Mouse (Mus musculus) mesoderm, embryonic 11.5 days (tissue): ENCODE results near the gene Mx1.

Experiments used
- DNase-seq: peaks from one replicate; pipeline ENCODE4 v3.0.0-alpha.2; 2012; ENCODE audit warnings: low read depth, low spot score

Gene Mx1

GRCm38 (mm10) chr16:97447386-97447785, 15.3 kb downstream of the Mx1 start:
- no peak for DNase-seq

- peak; percentile 84 for DNase-seq
Measured at GRCm38 (mm10) chr16:97443670-97444263, 18.9 kb downstream of the Mx1 start.

- no peak for DNase-seq
Measured at GRCm38 (mm10) chr16:97441967-97442366, 20.7 kb downstream of the Mx1 start.

DNA sequence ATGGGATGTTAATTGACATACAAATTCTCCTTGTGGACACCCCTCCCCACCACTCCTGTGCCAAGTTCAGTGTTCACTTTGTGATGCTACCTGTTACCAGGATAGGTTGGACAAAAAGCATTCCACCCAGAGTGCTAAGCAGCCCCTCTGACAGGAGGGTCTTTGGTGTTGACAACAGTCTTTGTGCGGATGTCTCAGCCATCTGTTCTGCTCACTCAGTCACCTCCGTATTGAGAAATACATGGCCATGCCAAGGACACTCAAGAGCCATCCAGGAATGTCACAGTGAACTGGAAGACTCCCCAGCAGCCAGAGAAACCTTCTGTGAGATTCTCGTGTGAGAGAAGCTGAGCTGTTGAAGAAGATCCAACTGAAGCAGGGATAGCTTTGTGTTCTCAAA, 24.5 kb downstream of the Mx1 start:
- DNase-seq, result no peak

GRCm38 (mm10) chr16:97437448-97438056, 25.2 kb downstream of the Mx1 start:
- no peak for DNase-seq

GRCm38 (mm10) chr16:97434206-97434605, 28.5 kb downstream of the Mx1 start:
- no peak for DNase-seq

DNA sequence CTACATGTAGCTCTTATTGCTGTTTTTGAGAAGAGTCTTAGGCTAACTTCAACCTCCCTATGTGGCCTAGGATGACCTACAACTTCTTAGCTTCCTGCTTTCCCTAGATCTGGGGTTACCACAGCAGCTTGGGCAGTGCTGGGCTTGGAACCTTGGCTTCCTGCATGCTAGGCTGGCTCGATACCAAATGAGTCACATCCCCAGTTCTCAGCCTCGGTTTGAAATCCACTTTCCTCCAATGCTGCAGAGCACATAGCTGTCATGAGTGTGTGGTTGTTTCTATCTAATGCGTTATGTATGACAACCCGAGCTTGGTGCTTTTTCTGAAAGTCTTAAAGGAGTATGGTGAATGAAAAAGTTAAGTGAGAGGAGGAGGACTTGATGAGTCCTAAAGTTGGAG, 31.4 kb downstream of the Mx1 start:
- DNase-seq, result no peak

GRCm38 (mm10) chr16:97430091-97430490, 32.6 kb downstream of the Mx1 start:
- no peak for DNase-seq

GRCm38 (mm10) chr16:97428026-97428425, 34.7 kb downstream of the Mx1 start:
- no peak for DNase-seq

DNA sequence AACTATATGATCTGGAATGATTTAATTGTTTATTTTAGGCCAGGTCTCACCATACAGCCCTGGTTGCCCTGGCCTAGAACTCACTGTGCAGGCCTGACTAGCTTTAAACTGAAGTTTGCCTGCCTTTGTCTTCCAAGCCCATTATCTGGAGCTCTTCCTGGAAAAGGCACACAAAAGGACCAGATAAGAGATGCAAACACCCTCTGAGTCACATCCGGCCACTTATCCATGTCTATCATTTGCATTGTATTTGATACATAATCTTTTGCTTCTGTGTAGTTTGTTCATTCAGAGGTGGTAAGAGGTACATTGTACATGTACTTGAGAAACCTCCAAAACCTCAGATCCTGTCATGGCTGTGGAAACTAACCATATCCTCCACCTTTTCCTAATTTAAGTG, 39.1 kb downstream of the Mx1 start:
- no peak for DNase-seq

GRCm38 (mm10) chr16:97421671-97422070, 41.0 kb downstream of the Mx1 start:
- DNase-seq, result no peak

GRCm38 (mm10) chr16:97418749-97419453, 43.8 kb downstream of the Mx1 start:
- DNase-seq, result no peak

GRCm38 (mm10) chr16:97417896-97418542, 44.7 kb downstream of the Mx1 start:
- peak; percentile 82 for DNase-seq

- no peak for DNase-seq
Measured at GRCm38 (mm10) chr16:97405476-97406012, 57.2 kb downstream of the Mx1 start.

DNA sequence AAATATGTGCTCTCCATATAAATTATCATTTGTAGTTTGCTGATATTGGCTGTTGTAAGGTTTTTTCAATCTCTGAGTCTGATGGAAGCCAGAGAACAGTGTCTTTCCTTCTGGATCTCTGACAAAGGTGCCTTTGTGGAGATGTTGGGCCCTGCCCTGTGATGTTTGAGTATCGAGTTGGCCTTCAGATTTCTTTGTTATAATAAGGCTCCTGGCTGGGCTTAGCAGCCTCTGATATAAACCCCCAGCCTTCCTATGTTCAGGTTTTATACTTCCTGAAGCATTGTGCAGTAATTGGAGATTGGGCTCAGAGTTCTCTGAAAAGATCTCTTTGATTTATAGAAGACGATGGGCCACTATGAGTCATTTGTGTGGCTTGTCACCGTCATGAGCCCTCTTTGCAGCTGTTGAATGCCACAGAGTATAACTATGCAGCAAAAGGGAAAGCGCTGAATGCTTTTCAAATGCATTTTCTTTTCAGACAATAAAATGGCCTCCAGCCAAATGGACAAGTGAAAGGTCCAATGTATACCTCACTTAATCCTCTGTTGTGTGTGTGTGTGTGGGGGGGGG, 60.4 kb downstream of the Mx1 start:
- no peak for DNase-seq

DNA sequence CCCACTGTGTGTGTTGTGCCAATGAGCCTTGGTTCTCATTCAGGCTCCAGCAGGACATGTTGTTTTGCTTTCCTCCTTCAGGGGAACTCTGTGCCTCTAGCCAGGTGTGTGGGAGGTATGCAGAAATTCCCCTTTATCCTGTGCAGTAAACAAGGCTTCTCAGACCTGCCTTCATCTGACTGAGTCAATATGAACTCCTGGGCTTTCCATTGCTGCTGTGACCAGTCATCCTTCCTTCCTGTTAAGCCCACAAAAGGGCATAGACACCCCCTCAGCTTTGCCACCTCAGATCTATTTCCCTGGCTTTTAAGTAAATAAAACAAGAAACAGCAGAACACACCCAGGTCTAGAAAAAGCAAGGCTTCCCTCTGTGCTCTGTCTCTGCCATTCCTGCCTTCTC, 61.0 kb downstream of the Mx1 start:
- no peak for DNase-seq

DNA sequence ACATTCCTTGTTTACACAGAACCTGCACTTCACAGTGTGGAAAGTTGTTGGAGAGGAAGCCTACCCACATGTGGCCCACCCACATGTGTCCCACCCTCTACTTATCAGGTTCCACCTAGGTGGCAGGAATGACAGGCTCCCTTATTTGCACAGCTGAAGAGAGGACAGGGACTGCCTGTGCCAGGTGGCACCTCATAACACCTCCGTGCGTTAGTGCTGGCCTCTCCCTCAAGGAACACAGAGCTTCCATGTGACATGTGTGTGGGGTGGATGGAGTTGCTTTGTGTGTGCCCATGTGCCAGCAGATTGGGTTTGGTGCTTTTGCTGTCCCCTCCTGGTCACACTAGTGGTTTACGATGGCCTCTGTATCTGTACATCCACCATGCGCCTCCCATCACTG, 62.7 kb downstream of the Mx1 start:
- no peak for DNase-seq

- no peak for DNase-seq
Measured at GRCm38 (mm10) chr16:97397945-97398531, 64.7 kb downstream of the Mx1 start.
